Mouse (Mus musculus): Measurements from ENCODE around the gene Sh2d7.
A peak's percentile ranks its signal among the peaks of the same experiment; 100 is the strongest.

Sh2d7 gene

GRCm38 (mm10) chr9:54538684-54539083, at the start of gene Sh2d7:
Gene Sh2d7, plus strand, starts transcription at chr9:54538984.
- DNase-seq (ENCODE audit: low spot score in 2 of 2), result peak in 1 of 2 experiments; percentile 48

DNA sequence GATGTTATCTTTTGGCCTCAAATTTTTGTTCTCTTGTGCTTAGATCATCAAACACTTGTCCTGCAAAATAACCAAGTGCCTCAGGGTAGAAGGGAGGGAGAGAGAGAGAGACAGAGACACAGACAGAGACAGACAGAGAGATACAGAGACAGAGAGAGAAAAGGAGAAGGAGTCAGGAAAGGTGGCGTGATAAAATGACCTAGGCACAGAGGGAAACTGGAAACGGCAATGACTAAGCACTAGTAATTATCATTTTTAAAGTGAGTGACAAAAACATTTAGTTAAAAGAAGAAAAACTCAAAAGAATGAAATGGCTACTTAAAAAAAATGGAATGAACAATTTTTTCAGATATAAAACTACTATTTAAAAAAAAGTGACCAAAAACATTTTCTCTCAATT, 49.2 kb upstream of the Sh2d7 start:
- no peak for DNase-seq (ENCODE audit: low spot score in 2 of 2)

GRCm38 (mm10) chr9:54490431-54490830, 48.4 kb upstream of the Sh2d7 start:
- DNase-seq (ENCODE audit: low spot score in 2 of 2), result no peak

GRCm38 (mm10) chr9:54499291-54499690, 39.5 kb upstream of the Sh2d7 start:
- no peak for DNase-seq (ENCODE audit: low spot score in 2 of 2)

DNA sequence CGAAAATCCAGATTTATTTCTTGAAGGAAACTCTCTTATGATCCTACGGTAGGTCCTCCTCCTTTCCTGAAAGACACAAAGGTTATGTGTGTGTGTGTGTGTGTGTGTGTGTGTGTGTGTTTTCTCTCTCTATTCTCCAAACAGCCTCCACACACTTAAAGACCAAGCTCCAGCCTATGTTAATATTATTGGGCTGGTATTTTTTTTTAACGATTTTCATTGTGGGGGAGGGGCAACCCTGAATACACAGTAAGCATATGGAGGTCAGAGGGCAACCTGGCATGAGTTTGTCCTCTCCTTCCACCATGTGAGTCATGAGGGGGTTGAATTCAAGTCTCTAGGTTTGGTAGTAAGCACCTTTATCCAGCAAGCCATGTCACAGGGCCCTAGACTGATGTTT, 39.0 kb upstream of the Sh2d7 start:
- no peak for DNase-seq (ENCODE audit: low spot score in 2 of 2)

GRCm38 (mm10) chr9:54500832-54501452, 37.8 kb upstream of the Sh2d7 start:
- DNase-seq (ENCODE audit: low spot score in 2 of 2), result no peak

- DNase-seq (ENCODE audit: low spot score in 2 of 2), result peak; percentile 87 to 89
These were observed 37.2 kb upstream of the Sh2d7 start, which contains the start of gene Dmxl2 for GRCm38 (mm10) chr9:54501453-54502110. Gene Dmxl2, minus strand, starts transcription at chr9:54501626.

GRCm38 (mm10) chr9:54502111-54502495, 36.7 kb upstream of the Sh2d7 start:
- DNase-seq (ENCODE audit: low spot score in 2 of 2), result no peak

DNA sequence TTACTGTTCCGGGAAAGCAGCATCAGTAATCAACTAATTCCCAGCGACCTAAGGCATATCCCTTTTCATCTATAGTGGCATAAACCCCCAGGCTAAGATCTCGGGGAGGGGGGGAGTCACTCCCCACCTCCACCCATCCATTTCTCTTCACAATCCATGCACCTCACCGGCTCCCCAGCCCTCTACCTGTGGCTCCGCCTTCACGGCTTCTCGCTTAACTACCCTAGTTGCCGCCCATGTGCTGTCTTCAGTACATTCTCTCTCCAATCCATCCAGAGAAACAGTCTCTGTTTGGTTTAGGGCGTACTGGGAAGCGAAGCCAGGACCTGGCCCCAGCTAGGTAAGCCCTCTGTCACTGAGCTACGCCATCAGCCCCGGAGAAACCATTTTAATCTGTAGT, 35.9 kb upstream of the Sh2d7 start:
- DNase-seq (ENCODE audit: low spot score in 2 of 2), result no peak

DNA sequence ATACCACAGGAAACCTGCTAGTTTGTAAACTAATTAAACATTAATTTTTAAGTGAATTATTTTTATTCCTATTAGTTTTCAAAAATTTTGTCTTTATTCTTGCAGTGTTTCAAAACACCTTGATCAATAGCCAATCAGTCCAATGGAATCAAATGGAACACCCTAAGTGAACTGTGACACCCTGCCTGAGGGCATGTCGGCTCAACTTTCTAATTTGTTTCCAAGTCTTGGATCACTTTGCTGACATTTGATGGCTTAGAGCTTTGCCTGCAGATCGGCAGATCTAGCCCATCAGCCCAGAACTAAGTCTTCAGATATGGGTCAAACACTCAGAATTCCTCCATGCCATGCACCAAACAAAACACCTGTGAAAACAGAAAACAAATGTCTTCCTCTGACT, 22.8 kb upstream of the Sh2d7 start:
- DNase-seq (ENCODE audit: low spot score in 2 of 2), result no peak

DNA sequence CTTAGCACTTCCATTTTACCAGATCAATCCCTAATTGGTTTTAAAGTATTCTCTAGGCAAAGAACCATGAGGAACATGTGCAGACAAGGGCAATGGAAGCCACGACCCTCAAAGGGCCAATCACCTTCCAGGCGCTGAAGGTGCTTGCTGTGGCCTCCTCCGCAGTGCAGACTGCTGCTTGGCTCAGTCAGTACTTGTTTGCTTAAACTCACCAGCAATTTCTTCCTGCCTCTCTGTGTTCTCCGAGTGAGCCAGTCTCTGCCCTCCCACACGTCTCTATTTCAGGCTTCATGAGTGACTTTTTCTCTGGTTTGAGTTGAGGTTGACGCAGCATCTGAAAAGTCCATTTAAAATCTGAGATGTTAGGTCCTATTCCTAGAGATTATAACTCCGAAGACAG, 19.9 kb upstream of the Sh2d7 start:
- no peak for DNase-seq (ENCODE audit: low spot score in 2 of 2)

GRCm38 (mm10) chr9:54520286-54520685, 18.5 kb upstream of the Sh2d7 start:
- no peak for DNase-seq (ENCODE audit: low spot score in 2 of 2)

- DNase-seq (ENCODE audit: low spot score in 2 of 2), result no peak
These were observed 11.1 kb upstream of the Sh2d7 start for GRCm38 (mm10) chr9:54527694-54528093.

DNA sequence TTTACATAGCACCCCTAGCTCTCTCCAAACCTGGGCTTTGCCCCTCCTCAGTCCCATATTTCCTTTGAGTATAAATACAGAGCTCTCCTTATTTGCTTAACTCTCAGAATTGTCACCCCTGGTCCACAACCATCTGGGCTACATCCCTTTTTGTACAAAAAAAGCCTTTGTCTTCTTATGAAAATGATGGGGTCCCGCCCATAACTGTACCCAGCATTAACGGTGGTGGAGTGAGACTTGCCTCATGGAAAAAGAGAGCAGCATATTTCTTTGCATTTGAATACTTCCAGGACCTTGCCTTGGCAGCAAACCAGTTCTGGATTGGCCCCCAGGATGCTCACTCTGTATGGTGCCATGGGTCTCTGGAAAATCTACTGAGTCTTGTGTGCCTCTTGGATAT, 8.8 kb upstream of the Sh2d7 start:
- DNase-seq (ENCODE audit: low spot score in 2 of 2), result no peak

DNA sequence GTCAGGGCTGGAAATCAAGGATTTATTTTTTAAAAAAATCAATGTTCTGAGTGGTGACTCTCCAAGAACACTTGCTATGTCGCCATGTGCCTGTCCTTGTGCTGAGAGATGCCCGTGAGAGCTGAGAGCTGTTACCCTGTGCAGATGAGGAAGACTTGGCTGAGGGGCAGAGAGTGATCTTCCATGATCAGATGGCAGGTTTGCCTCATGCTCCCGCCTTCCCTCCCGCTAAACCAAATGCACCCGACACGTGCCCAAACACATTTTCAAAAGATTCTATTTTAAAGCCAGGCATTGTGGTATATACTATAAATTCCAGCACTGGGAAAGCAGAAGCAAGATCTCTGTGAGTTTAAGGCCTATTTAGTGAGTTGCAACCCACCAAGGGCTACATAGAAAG, 7.9 kb upstream of the Sh2d7 start:
- DNase-seq (ENCODE audit: low spot score in 2 of 2), result no peak

DNA sequence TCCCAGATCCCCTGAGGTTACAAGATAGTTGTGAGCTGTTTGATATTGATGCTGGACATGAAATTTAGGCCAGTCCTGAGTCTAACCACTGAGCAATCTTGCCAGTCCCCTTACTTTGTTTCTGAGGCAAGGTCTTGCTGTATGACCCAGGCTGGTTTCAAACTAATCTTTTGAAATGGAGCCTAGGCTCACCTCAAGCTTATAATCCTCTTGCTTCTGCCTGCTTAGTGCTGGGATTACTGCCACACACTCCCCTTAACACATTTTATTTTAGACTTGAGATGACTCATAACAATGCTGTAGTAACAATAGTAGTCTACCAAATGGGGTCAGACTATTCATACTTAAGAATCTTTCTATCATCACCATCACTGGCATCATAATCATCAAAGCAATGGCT, 7.4 kb upstream of the Sh2d7 start:
- no peak for DNase-seq (ENCODE audit: low spot score in 2 of 2)

- no peak for DNase-seq (ENCODE audit: low spot score in 2 of 2)
These were observed 5.9 kb upstream of the Sh2d7 start for GRCm38 (mm10) chr9:54532926-54533325.

GRCm38 (mm10) chr9:54533975-54534374, 4.8 kb upstream of the Sh2d7 start:
- peak in 1 of 2 experiments; percentile 69 for DNase-seq (ENCODE audit: low spot score in 2 of 2)

DNA sequence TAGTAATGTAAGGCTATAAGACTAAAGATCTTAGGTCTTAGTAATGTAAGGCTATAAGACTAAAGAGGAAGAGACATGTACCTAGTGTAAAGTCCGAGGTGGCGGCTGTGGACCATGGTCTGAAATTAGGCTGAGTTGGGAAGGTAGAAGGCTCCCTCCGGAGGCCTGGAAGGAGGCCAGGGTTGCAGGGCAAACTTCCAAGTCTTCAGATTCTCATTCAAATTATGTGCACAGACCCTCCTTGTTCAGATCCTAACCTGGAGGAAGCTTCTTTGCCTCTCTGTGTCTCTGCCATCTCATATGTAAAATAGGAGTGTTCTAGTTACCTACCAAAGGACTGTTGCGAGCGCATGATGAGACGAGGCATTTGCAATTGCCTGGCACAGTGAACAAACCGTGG, 2.5 kb upstream of the Sh2d7 start:
- DNase-seq (ENCODE audit: low spot score in 2 of 2), result peak in 1 of 2 experiments; percentile 56

GRCm38 (mm10) chr9:54537030-54537429, 1.8 kb upstream of the Sh2d7 start:
- DNase-seq (ENCODE audit: low spot score in 2 of 2), result peak in 1 of 2 experiments; percentile 19

GRCm38 (mm10) chr9:54537480-54537879, 1.3 kb upstream of the Sh2d7 start:
- no peak for DNase-seq (ENCODE audit: low spot score in 2 of 2)

- peak in 1 of 2 experiments; percentile 13 for DNase-seq (ENCODE audit: low spot score in 2 of 2)
These were observed 540 bp upstream of the Sh2d7 start for GRCm38 (mm10) chr9:54538244-54538643.

GRCm38 (mm10) chr9:54540801-54541200, 2.0 kb downstream of the Sh2d7 start:
- no peak for DNase-seq (ENCODE audit: low spot score in 2 of 2)
